Mouse (Mus musculus) urinary bladder, adult 2 months (tissue): ENCODE measurements around the gene Trp73. TPM values are rescaled to one million over a fixed set of nuclear protein-coding genes. Genes with fewer than 3 reads are reported as not detected.
A peak's percentile ranks its signal among the peaks of the same experiment; 100 is the strongest.

ENCODE experiments used
- DNase-seq: peaks from one replicate; pipeline ENCODE4 v3.0.0; 2022; ENCODE audit warnings: low spot score
- polyA plus RNA-seq: library from polyadenylated mRNA; depleted of rRNA; stranded (reverse); fragments of >200 nt; gene quantifications from 2 replicates; pipeline ENCODE4 v1.2.3, GENCODE M21; 2012

Trp73 gene
- polyA plus RNA-seq, 1 experiment = 0.03 TPM

GRCm38 (mm10) chr4:154142211-154143040, 2.4 kb upstream of the Trp73 start, which contains the start of gene Wrap73:
TSS of gene Wrap73 (plus strand) at chr4:154142372.
- DNase-seq = peak; percentile 81

- no peak for DNase-seq
Measured at GRCm38 (mm10) chr4:154141009-154141867, 1.2 kb upstream of the Trp73 start.

GRCm38 (mm10) chr4:154140213-154141008, 403 bp upstream of the Trp73 start:
- DNase-seq = no peak

GRCm38 (mm10) chr4:154139671-154140181, 282 bp downstream of the Trp73 start:
- no peak for DNase-seq

- DNase-seq = no peak
Measured at GRCm38 (mm10) chr4:154137139-154137538, 2.9 kb downstream of the Trp73 start.

- no peak for DNase-seq
Measured at GRCm38 (mm10) chr4:154134803-154135202, 5.2 kb downstream of the Trp73 start.

GRCm38 (mm10) chr4:154131894-154132293, 8.1 kb downstream of the Trp73 start:
- DNase-seq = no peak

GRCm38 (mm10) chr4:154129950-154130349, 10.1 kb downstream of the Trp73 start:
- no peak for DNase-seq

GRCm38 (mm10) chr4:154127273-154127672, 12.7 kb downstream of the Trp73 start:
- DNase-seq = no peak

- DNase-seq = no peak
Measured at GRCm38 (mm10) chr4:154125202-154125601, 14.8 kb downstream of the Trp73 start.

GRCm38 (mm10) chr4:154123553-154123952, 16.5 kb downstream of the Trp73 start:
- no peak for DNase-seq

GRCm38 (mm10) chr4:154122374-154122773, 17.6 kb downstream of the Trp73 start:
- DNase-seq = no peak

GRCm38 (mm10) chr4:154121800-154122199, 18.2 kb downstream of the Trp73 start:
- DNase-seq = no peak

GRCm38 (mm10) chr4:154119208-154119607, 20.8 kb downstream of the Trp73 start:
- no peak for DNase-seq

GRCm38 (mm10) chr4:154118782-154119181, 21.2 kb downstream of the Trp73 start:
- no peak for DNase-seq

- no peak for DNase-seq
Measured at GRCm38 (mm10) chr4:154116421-154116820, 23.6 kb downstream of the Trp73 start.

GRCm38 (mm10) chr4:154109850-154110243, 30.2 kb downstream of the Trp73 start:
- no peak for DNase-seq

GRCm38 (mm10) chr4:154109216-154109849, 30.7 kb downstream of the Trp73 start:
- no peak for DNase-seq

- DNase-seq = no peak
Measured at GRCm38 (mm10) chr4:154106497-154107061, 33.4 kb downstream of the Trp73 start.

- DNase-seq = peak; percentile 47
Measured at GRCm38 (mm10) chr4:154105381-154106001, 34.5 kb downstream of the Trp73 start.
